Mouse (Mus musculus) 3T3-L1 (cell line): Measurements from ENCODE around the gene Ypel3.
"Not testable (repeated sequence)": the region's sequence is repeated elsewhere in the genome, so short reads cannot be mapped to it uniquely, and the experiment has no call there.

ENCODE experiments used
- DNase-seq: peaks from one replicate; pipeline ENCODE4 v3.0.0-alpha.2; 2015; ENCODE audit warnings: low read depth, low spot score

The Ypel3 gene

DNA sequence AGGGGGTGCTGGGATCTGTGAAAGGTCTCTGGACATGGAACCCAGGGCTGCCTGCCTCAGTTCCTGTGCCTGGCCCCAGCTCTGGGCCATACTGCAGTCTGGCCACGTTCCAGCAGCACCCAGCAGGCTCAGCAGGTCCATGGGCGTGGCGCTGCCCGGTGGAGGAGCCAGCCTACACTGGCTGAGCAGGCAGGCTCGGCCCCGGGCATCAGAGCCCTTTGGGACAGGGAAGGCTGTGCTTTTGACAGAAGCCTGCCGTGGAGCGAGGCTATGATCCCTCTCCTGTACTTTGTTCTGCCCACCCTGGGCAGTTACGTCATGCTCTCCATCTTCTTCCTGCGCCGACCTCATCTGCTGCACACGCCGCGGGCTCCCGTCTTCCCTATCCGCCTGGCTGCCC, 10.6 kb upstream of the Ypel3 start, which contains the start of gene Gdpd3:
Gene Gdpd3 (plus strand): TSS at position 134 of the 400 bp plus-strand sequence.
- no peak for DNase-seq

DNA sequence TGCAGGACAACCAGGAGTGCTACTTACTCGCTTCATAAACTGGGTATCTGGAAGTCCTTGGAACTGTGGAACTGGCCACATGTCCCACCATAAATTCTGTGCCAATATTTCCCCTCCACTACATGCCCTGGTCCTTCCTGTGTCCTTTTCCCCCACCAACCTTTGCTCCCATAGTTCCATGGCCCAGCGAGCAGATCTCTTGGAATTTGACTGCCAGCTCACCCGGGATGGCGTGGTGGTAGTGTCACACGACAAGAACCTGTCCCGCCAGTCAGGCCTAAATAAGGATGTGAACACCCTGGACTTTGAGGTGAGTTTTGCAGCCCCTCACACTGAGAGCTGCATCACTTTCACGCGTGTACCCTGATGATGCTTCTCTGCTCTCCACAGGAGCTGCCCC, 9.8 kb upstream of the Ypel3 start:
- DNase-seq: no peak

DNA sequence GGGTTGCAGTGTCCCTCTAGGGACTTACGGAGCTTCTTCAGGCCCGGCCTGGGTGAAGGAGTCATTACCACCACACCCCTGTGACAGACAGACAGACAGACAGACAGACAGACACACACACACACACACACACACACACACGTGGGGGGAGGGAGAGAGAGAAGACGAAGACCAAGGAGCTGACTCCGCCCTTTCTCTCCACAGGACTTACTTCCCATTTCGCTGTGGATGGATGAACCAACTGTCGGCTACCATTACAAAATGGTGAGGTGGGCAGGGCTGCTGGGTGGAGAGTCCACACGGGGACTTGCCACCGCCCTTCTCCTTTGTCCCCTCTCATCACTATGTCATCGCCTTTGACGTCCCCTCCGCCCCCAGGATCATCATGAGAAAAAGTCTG, 6.0 kb upstream of the Ypel3 start:
- no peak for DNase-seq

DNA sequence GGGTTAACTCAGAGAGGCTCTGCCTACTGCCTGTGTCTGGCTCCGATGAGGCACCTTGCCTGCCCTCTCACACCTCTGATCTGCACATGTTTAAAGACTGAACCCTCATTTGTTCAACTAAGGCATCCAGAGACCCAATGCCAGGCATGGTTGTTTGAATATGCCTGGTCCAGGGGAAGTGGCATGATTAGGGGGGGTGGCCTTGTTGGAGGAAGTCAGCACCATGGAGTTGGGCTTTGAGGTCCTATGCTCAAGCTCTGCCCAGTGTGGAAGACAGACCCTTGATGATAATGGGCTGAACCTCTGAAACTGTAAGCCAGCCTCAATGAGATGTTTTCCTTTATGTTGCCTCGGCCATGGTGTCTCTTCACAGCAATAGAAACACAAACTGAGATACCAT, 3.4 kb upstream of the Ypel3 start:
- DNase-seq: no peak

DNA sequence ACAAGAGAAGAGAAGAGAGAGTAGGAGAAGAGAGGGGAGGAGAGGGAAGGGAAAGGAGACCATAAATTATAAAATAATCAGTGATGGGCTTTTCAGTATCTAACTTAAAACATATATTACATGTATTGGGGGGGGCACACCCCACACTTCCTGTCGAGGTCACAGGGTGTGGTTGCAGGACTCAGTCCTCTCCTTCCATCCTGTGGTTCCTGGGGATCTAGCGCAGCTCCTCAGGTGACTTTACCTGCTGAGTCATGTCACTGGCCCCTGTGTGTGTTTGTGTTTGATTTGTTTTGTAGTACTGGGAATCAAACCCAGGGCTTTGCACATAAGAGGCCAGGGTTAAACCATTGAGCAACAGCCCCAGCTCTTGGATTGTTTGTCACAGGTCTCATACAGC, 2.3 kb upstream of the Ypel3 start:
- no peak for DNase-seq

DNA sequence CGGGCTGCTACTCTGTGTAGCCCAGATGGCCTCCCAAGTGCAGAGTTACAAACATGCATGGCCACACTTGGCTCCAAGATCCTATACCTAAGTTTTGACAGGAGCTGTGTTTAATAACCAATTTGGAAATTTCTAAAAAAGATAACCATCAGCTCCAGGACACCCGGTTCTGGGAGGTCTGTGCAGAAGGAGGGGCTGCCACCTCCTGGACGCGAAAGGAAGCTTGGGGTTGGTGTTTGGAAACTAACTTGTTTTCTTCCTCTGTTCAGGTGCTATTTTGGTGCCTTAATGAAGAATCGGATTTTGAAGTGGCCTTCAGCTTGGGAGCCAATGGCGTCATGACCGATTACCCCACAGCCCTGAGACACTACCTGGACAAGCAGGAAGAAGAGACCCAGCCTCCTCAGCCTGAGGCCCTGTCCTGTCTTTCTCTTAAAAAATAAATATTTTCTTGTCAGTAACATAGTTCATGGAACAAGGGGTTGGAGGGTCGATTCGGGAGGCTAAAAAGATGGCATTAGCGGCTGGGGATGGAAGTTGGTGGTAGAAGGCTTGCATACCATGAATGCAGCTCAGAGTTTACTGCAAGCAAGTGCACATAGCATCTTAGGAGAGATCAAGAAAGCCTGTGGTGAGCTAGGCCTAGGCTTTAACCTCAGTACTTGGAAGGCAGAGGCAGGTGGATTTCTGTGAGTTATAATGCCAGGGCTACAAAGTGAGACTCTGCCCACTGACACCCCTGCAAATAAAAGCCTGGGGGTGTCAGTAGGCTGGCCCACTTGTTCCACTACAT, 1.4 kb upstream of the Ypel3 start:
- DNase-seq: no peak

DNA sequence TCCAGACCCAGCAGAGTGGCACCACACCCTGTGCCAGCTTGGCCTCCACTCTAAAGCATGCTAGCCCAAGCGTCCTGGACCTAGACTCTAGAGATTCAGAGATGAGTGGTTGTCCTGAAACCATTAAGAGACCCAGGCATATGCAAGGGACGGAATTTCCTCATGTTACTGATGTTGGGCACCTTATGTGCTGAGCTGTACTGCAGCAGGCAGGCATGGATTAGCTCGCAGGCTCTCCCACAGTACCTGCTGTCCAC, 849 bp upstream of the Ypel3 start:
- DNase-seq: no peak

DNA sequence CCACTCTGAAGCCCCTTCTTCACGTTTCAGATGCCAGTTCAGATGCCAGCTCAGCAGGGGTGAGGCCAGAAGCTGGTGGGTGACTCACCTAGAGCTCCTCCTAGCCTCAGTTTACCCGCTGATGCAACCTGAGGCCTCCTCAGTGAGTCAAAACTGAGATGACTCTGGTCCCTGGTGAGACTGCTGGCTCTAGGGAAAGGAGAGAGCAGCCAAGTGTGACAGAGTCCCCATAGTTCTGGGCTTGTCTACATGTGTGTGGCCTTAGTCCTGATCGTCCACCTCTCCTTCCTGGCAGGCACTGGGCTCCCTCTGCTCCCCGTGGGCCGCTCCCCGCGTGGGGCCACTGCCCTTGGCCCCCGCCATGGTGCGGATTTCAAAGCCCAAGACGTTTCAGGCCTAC, 721 bp downstream of the Ypel3 start:
- no peak for DNase-seq

DNA sequence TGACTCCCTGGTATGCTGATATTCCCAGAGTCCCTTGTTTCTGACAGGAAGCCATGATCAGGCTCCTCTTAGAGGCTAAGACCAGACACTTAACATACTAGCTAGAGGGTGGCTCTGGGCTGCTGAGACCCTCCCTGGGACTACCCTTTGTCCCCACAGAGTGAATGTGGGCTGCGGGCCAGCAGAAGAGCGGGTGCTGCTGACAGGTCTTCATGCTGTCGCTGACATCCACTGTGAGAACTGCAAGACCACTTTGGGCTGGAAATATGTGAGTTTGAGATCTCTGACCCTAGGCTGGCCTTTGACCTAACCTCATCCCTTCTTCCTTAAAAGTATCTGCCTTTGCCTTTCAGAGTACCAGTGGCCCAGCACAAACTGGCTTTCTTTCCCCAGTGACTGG, 1.4 kb downstream of the Ypel3 start:
- no peak for DNase-seq

DNA sequence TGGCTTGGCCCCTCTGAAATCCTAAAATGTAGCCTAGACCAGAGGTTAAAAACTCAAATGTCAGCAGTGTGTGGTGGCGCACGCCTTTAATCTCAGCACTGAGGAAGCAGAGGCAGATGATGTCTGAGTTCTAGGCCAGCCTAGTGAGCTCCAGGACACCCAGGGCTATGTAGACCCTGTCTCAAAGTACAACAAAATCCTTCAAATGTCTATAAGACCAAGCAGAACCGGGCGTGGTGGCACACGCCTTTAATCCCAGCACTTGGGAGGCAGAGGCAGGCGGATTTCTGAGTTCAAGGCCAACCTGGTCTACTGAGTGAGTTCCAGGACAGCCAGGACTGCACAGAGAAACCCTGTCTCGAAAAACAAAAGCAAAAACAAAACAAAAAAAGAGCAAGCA, 2.3 kb downstream of the Ypel3 start:
- not testable (repeated sequence) for DNase-seq

DNA sequence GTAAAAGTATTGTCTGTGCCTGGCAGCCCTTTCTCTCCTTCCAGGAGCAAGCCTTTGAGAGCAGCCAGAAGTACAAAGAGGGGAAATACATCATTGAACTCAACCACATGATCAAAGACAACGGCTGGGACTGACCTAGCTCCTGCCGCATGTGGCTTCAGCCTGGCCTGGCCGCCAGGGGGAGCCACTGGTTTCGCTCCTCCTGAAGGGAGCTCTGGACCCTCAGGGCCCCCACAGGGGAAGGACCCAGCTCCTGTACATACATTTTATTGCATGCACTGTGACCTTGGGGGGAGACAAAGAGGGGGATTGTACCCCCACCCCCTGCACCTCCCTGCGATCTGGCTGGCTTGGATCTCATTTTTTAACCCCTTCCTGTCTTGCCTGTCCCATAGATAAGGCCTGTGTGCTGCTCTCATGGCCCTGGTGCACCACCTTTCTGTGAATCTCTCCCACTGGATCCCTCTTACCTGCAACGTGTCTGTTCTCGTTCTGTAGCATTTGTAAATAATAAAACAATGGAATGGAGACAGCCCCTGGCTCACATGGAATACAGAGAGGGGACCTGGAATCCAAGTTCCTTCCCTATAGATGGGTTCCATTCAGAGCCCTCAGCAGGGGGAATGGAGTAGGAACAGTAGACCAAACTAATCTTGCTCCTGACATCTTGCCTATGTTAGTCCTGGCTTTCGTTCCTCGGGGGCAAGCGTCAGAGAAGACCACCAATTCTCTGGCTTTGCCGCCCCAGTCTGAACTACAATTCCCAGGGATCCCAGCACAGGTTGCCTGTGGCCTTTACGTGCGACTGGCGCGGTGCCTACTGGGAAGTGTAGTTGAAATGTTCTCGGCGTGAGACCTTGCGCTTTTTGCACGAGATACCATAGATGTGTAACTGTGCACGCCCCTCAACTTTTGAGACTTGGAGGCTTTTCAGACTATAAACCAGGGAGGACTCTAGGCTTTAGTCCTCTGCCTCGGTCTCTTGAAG, 3.5 kb downstream of the Ypel3 start:
- peak; percentile 64 for DNase-seq

DNA sequence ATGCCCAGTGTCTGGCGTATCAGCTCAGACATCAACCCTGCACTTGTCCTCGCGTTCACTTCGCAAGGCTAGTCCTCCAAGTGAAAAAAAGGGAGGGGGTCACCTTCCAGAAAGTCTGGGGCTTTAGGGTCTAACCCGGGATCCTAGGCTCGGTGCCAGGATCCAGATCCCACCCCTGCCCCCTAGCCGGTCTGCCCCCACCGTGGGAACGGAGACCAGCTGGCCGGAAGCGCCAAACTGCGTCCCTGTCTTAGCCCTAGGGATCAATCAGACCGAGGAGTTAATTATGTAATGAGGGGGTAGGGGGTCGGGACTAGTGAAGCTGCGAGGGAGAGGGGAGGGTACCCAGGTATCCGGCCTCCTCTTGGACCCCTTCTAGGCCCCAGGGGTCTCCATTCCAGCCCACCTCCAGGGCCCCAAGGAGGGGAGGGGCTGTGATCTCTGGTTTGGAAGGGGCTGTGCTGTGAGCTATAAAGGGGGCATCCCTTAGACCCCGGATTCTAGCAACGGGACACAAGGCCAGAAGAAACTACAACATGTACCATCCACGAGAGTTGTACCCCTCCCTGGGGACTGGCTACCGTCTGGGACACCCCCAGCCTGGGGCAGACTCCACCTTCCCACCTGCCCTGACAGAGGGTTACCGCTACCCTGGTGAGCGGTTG, 4.3 kb downstream of the Ypel3 start, which contains the start of gene Tbx6:
Gene Tbx6 (plus strand): TSS at position 513 of the 665 bp plus-strand sequence.
- DNase-seq: no peak

DNA sequence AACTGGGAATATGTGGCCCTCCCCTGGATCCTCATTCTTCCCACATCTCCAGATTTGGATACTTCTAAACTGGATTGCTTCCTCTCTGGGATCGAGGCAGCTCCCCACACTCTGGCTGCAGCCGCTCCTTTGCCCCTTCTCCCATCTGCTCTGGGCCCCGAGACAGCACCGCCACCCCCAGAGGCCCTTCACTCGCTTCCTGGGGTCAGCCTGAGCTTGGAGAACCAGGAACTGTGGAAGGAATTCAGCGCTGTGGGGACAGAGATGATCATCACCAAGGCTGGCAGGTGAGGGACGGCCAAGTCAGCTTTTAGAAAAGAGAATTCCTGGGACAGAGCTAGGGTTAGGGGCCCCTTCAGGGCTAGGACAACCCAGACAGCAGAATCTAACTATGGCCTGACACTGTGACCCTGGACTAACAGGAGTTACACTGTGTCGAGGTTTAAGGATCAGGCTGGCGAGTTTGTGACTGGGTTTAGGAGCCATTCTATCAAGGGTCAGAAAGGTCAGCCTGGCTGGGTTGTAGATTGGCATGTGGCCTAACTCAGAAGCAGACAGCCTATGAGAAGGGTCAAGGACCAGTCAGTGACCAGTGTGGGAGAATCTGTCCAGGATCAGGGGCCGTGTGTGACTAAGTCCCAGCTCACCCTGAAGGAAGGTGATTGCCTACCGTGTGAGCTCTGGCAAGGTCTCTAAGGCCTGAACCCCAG, 5.1 kb downstream of the Ypel3 start:
- DNase-seq: no peak

DNA sequence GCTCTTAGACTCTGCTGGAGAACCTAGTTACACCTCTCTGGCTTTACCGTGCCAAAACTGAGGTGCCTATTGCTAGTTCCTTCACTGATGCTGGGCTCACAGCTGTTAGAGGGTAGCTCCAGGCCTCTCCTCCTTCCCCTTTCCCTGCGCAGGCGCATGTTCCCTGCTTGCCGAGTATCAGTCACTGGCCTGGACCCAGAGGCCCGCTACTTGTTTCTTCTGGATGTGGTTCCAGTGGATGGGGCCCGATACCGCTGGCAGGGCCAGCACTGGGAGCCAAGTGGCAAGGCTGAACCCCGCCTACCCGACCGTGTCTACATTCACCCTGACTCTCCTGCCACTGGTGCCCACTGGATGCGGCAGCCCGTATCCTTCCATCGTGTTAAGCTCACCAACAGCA, 5.9 kb downstream of the Ypel3 start:
- DNase-seq: no peak

DNA sequence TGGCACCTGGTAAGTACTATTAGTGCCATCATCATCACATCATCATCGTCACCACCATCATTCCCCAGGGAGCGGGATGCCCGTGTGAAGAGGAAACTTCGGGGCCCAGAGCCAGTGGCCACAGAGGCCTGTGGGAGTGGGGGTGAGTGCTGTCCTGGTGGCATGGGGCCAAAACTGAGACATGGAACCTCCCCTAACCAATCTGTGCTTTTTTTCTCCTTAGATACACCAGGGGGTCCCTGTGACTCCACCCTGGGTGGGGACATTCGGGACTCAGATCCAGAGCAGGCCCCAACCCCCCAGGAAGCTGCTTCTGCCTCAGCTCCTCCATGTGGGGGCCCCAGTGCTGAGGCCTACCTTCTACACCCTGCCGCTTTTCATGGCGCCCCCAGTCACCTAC, 7.7 kb downstream of the Ypel3 start:
- no peak for DNase-seq

DNA sequence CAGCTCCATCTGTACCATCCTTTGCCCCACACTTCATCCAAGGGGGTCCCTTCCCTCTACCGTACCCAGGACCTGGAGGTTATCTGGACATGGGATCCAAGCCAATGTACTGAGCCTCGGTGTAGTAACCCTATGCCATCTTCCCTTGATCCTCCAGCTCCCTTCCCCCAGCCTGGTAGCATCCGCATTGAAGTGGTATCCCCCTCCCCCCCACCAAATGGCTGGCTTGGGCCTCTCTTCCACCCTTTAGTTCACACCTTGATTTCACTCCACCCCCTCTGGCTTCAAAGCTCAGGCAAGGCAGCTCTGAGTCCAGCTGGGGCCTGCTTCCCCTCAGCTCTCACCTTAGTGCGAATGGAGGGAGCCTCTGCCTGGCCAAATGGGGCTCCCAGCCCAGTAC, 8.3 kb downstream of the Ypel3 start:
- DNase-seq: no peak

DNA sequence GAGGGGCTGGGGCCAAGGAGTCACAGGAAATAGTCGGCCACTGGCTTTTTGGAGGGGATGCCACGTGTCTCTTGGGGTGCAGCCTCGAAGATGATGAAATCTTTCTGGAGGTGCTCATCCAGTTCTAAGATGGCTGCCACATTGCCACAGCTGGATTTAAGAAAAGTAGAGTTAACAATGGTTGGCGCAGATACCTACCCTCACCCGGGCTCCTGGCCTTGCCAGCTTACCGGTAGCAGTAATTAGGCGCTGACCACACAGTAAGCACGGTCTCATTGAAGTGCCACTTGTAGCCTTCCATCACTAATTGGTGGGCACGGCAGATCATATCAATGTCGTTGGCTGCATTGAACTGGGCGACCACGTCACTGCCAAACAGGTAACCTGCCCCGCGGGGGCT, 9.4 kb downstream of the Ypel3 start:
- DNase-seq: no peak

DNA sequence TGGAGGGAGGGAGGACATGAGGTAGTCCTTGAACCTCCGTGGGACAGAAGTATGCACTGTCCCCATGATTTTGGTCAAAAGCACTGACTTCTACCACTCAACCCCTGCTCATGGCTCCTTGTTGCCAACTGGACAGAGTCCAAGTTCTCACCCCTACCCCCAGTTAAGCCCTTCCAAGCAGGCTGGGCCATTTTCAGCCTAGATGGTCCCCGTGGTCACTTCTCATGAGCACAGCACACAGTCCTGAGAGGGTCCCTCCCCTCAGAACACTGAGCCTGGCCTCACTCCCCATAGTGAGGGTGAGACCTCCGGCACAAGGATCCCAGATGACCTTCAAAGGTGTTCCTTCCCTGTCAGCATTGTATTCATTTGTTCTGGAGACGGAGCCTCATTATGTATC, 12.4 kb downstream of the Ypel3 start:
- no peak for DNase-seq

DNA sequence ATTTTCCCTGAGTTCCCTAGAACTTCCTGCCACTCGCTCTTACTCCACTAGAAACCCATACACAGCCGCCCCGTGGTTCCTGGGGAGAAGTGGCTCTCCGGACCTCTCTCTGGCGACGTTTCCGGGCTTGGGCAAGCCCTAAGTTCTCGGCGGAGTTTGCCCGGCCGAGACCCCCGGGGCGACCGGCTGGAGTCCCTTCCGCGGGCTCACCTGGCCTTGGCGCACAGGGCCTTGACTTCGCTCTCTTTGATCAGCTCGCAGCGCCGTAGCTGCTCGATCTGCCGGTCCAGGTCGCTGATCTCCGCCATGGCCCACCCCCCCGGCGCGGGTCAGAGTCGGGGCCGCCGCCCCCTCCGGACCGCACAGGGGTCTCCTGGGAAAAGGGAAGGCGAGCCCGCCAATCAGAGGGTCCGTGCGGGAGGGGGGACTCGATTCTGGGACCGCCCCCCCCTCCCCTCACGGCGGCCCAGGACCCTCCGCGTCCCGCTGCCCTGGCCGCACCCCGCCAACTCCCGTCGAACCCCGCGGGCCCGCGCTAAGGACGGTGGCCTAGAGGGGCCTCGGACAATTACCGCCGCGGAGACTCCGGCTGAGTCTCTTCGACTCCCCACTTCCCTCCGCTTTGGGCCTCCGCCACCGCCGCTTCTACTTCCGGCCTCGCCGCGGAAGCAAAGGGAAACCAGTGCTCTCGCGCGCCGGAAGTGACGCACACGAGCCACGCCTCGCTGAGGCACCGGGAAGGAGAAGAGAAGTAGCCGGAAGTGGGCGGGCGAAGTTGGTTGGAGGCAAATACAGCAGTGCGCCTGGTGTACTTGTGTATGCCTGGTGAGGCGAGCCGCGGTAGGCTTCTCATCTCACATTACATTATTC, 15.3 kb downstream of the Ypel3 start, which contains the start of gene Ppp4c:
Gene Ppp4c (minus strand): TSS at position 646 of the 870 bp plus-strand sequence.
- peak; percentile 96 for DNase-seq

DNA sequence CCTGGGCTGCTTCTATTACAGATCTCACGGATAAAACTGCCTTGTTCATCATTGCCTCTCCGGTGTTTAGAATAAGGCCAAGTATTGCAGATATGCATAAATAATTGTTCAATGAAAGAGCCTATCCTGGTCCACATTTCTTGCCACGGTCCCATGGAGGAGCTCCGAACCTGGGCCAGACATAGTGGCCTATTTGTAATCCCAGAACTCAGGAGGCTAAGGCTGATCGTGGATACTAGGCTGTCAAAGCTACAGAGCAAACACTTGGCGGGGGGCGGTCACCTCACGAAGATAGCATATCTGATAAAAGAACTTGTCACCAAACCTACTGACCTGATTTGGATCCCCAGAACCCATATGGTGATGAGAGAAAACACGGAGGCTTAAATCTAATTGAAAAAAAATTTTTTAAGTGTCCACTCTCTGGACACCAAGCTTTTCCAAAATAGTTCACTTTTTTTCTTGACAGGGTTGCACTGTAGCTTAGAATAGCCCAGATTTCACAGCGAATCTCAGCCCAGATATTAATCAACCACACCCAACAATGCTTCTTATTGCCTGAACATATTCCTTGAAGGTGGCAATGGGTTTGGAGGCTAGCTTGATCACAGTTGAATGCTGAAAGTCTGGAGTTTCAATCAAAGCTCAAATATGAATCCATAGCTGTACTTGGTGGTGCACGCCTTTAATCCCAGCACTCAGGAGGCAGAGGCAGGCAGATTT, 16.1 kb downstream of the Ypel3 start:
- DNase-seq: no peak
